Mouse (Mus musculus) lung, postnatal 0 days (tissue): Measurements from ENCODE around the gene Pde6d.

Source experiments
- CTCF ChIP-seq: IDR thresholded peaks from 2 replicates; pipeline ENCODE4 v1.5.1; 2016; ENCODE audit warnings: antibody characterized with exemption, mild to moderate bottlenecking
- EP300 ChIP-seq: IDR thresholded peaks from 2 replicates; pipeline ENCODE4 v1.6.1; 2016; ENCODE audit warnings: antibody characterized with exemption, mild to moderate bottlenecking, control low read depth

DNA sequence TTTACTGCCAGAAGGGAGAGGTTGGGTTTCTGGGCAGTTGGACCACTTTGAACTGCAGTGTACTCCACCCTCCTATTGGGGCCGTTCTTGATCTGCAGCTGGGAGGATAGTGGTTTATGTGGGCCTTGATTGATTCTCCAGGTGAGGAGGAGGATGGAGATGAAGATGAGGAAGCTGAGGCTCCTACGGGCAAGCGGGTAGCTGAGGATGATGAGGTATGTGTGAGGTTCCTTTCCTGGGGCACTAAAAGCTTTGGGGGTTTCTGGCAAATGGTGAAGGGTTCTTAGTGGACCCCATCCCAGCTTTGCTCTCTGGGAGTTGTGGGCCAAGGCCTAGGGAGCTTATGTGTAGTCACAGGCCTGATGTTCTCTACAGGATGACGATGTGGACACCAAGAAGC, 52.8 kb downstream of the Pde6d start:
- TF ChIP-seq CTCF (no peak), EP300 (no peak)
